Mouse (Mus musculus) cerebellum, adult 2 months (tissue): ENCODE results near the gene Map2k5. TPM values are rescaled to one million over a fixed set of nuclear protein-coding genes. Genes with fewer than 3 reads are reported as not detected.
A peak's percentile ranks its signal among the peaks of the same experiment; 100 is the strongest.

Experiments
- DNase-seq, 2 experiments: peaks; one replicate each; pipeline ENCODE4 v3.0.0; 2021
- H3K27ac ChIP-seq: fragments of 200-500 bp; 2 replicates; pipeline ENCODE4 v1.5.1; 2012; ENCODE audit warnings: low read length, control low read depth, inconsistent platforms; ENCODE audit not compliant: insufficient read depth
- H3K27me3 ChIP-seq: fragments of 200-500 bp; 2 replicates; pipeline ENCODE4 v1.6.1; 2012; ENCODE audit warnings: inconsistent platforms, mild to moderate bottlenecking, low read length, moderate library complexity; ENCODE audit not compliant: control insufficient read depth, insufficient read depth
- H3K4me1 ChIP-seq: fragments of 200-500 bp; 2 replicates; pipeline ENCODE4 v1.6.1; 2011; ENCODE audit warnings: low read length; ENCODE audit not compliant: control insufficient read depth, insufficient read depth
- H3K4me3 ChIP-seq: fragments of 200-500 bp; replicated peaks from 2 replicates; pipeline ENCODE3; 2011; ENCODE audit warnings: mild to moderate bottlenecking, low read depth, low read length, control low read depth; ENCODE audit not compliant: insufficient read depth
- CTCF ChIP-seq: fragments of 200-500 bp; IDR thresholded peaks from 2 replicates; pipeline ENCODE4 v1.5.1; 2011; ENCODE audit warnings: low read depth, mild to moderate bottlenecking, control low read depth, low read length, moderate library complexity, borderline replicate concordance; ENCODE audit not compliant: insufficient read depth
- POLR2A ChIP-seq: fragments of 200-500 bp; IDR thresholded peaks from 2 replicates; pipeline ENCODE4 v1.6.1; 2011; ENCODE audit warnings: low read length, control low read depth, borderline replicate concordance; ENCODE audit not compliant: insufficient read depth
- WGBS: fragments of 180-500 bp; shearing (Covaris S2); methylation state at CpG from one replicate; pipeline ENCODE4 v1.1.7; 2018; 5-methylcytosine and 5-hydroxymethylcytosine counted together
- polyA plus RNA-seq: library from polyadenylated mRNA; depleted of rRNA; stranded (reverse); fragments of >200 nt; gene quantifications from 2 replicates; pipeline ENCODE4 v1.2.3, GENCODE M21; 2012

Gene Map2k5
- polyA plus RNA-seq, 1 experiment, result 36.2 TPM

DNA sequence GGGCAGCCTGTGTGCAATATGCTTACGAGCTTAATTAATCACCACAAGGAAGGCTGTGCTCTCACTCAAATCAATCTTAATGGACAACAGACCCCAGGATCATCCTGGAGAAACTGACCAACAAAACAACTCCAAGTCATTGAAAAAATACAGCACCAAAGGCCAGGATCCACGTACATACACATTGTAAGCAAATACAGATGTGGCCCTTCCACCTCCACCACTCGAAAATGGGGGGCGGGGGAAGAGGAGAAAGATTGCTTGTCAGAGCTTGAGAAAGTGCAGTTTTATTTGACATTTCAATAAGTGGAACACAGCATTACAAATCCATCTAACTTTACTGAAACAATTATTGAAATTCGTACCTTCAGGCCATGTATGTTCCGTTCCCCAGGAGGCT lies 39.0 kb downstream of the Map2k5 start:
- Histone ChIP-seq H3K4me3 (no peak overlapping the region), H3K27ac (no peak overlapping the region), H3K4me1 (peaks cover 6% of the 10 kb centered on the region), H3K27me3 (no peaks in the 10 kb centered on the region)
- no peak for TF ChIP-seq CTCF
- no peak for TF ChIP-seq POLR2A
- 92% methylated on average over 6 of the region's 6 CpGs for WGBS
- no peak for DNase-seq

- DNase-seq, result peak; percentile 31 to 56
- peak overlapping the region; percentile 54; the same call in 1 of the 2 replicates for H3K27ac ChIP-seq
- TF ChIP-seq CTCF (no peak), POLR2A (no peak)
Observed at GRCm38 (mm10) chr9:63335816-63336215, 41.9 kb downstream of the Map2k5 start.

GRCm38 (mm10) chr9:63333074-63333473 lies 44.6 kb downstream of the Map2k5 start:
- H3K4me1 ChIP-seq, result peaks cover 6% of the 10 kb centered on the region
- TF ChIP-seq CTCF, result peak; percentile 30; the same call in 1 of the 2 replicates
- TF ChIP-seq POLR2A, result no peak
- WGBS, result 97% methylated on average over 2 of the region's 2 CpGs
- no peak for DNase-seq
- no peaks in the 10 kb centered on the region for H3K27me3 ChIP-seq
- H3K27ac ChIP-seq, result no peak overlapping the region
- H3K4me3 ChIP-seq, result no peak overlapping the region

More at GRCm38 (mm10) chr9:63335816-63336215, 41.9 kb downstream of the Map2k5 start:
- Histone ChIP-seq H3K4me1 (peaks cover 6% of the 10 kb centered on the region), H3K27me3 (no peaks in the 10 kb centered on the region), H3K4me3 (no peak overlapping the region)
- 13% methylated on average over 4 of the region's 4 CpGs for WGBS

DNA sequence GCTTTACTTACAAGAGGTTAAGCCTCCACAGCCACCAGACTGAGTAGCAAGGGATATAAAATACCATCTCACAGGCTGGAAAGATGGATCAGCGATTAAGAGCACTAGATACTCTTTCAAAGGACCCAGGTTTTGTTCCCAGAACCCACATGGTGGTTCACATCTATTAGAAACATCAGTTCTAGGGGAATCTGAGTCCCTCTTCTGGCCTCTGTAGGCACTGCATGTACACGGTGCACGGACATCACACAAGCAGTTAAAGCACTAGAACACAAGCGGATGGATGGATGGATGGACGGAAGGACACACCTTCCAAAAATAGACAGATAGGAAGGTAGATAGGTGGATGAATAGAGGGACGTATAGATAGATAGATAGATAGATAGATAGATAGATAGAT lies 46.5 kb downstream of the Map2k5 start:
- TF ChIP-seq POLR2A (no peak), CTCF (no peak)
- Histone ChIP-seq H3K27ac (no peak overlapping the region), H3K4me1 (peaks cover 6% of the 10 kb centered on the region), H3K4me3 (no peak overlapping the region), H3K27me3 (no peaks in the 10 kb centered on the region)
- DNase-seq, result no peak
- 93% methylated on average over 6 of the region's 6 CpGs for WGBS

GRCm38 (mm10) chr9:63328958-63329685 lies 48.6 kb downstream of the Map2k5 start:
- Histone ChIP-seq H3K27ac (no peak overlapping the region), H3K27me3 (no peaks in the 10 kb centered on the region), H3K4me3 (no peak overlapping the region), H3K4me1 (no peaks in the 10 kb centered on the region)
- DNase-seq, result no peak
- 64% methylated on average over 15 of the region's 15 CpGs for WGBS
- TF ChIP-seq POLR2A (no peak), CTCF (no peak)

DNA sequence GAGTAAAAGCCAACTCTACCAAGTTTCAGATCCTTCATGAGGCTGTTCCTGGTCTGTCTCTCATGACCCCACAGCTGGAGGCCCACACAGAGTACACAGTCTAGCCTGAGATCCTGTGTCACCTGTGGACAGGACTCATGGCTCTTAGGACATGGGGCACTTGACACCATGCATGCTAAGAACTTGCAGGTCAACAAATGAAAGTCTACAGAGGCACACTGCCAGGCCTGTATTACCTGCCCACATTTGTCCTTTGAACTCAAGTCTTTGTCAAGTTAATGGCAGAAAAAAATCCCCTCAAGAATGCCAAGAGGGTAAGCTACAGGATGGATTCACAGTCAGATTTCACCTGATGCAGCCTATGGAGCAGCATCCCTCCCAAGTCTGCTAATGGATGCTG lies 62.5 kb downstream of the Map2k5 start:
- Histone ChIP-seq H3K27ac (no peak overlapping the region), H3K27me3 (no peaks in the 10 kb centered on the region), H3K4me1 (peaks cover 5% of the 10 kb centered on the region; the same call in 1 of the 2 replicates), H3K4me3 (no peak overlapping the region)
- TF ChIP-seq CTCF (no peak), POLR2A (no peak)
- DNase-seq, result peak in 1 of 2 experiments; percentile 11

DNA sequence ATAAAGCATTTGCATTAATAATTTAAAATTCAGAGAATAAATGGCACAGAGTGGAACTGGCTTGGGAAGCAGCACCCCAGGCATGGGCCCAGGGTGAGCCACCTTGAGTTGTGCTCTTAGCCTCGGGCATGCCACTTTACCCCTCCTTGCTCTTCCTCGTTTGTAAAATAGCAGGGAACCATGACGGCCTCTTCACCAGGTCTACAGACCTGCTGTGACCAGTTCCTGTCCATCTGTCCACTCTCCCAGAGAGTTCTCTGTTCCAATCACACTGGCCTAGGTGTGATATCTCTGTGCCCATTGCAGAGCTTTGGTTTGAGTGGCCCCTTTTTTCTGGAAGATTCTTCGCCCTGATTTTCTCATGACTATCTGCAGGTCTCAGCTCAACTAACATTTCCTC lies 63.6 kb downstream of the Map2k5 start:
- WGBS, result 13% methylated on average over 4 of the region's 4 CpGs

GRCm38 (mm10) chr9:63309956-63310355 lies 67.7 kb downstream of the Map2k5 start:
- H3K4me3 ChIP-seq, result no peak overlapping the region

More for the DNA sequence above, 63.6 kb downstream of the Map2k5 start:
- Histone ChIP-seq H3K27me3 (no peaks in the 10 kb centered on the region), H3K27ac (peak overlapping the region; percentile 33), H3K4me1 (peaks cover 5% of the 10 kb centered on the region; the same call in 1 of the 2 replicates), H3K4me3 (no peak overlapping the region)
- DNase-seq, result peak; percentile 63 to 78
- TF ChIP-seq CTCF (no peak), POLR2A (no peak)

More at GRCm38 (mm10) chr9:63309956-63310355, 67.7 kb downstream of the Map2k5 start:
- DNase-seq, result peak in 1 of 2 experiments; percentile 7
- Histone ChIP-seq H3K27ac (no peak overlapping the region), H3K4me1 (peaks cover 5% of the 10 kb centered on the region; the same call in 1 of the 2 replicates), H3K27me3 (no peaks in the 10 kb centered on the region)
- 92% methylated on average over 6 of the region's 6 CpGs for WGBS
- TF ChIP-seq CTCF (no peak), POLR2A (no peak)
